Comparison of ENCODE assay signal across 8 mouse cellular contexts in the genomic region with DNA sequence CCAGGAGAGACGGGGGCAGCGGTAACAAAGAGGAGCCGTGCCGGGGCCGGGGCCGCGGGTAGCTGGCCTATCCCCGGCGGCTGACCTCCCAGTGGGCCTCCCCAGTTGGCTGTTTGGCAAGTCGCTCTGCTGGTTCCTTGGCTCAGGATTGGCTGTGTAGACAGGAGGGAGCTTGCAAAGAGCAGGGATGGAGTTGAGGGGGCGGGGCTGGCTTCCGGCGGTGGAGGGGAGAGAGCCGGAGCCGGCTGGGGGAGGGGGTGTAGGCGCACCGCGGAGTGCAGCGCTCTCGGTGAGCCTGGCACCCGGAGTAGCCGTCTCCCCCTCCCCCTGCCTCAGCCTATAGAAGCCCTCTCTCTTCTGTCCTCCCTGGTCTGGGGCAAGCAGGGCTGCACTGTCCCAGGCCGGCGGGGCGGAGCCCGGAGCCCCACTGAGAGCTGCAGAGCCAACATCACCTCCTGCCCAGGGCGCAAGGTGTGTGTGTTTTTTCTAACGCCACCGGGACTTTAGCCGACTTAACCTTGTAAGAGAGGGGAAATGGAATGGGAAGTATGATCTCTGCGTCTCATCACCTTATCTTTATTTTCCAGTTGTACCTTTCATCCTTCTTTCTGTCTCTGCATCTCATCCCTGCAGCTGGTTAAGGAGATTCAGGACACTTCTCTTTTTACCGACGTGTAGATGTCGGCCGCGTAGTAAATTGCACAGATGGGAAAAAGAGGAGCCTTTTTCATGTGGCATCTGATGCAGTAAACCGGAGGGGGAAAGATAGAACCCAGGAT. TPM values are rescaled to one million over a fixed set of nuclear protein-coding genes. Genes with fewer than 3 reads are reported as not detected.
DNase-seq lines count a peak whose midpoint lies in the region; ATAC-seq lines count a peak whose summit lies in the region.

No protein-coding gene starts in this region.

- WGBS in hindbrain, embryonic 16.5 days: under 1% methylated on average over 32 of the region's 37 CpGs
- WGBS in macrophage (ENCODE audit: missing documents): 6% methylated on average over 32 of the region's 37 CpGs

- H3K4me3 ChIP-seq in hindbrain, embryonic 16.5 days (ENCODE audit: low read length): peak overlapping the region; percentile 76
- H3K4me3 ChIP-seq in macrophage (ENCODE audit: inconsistent target): peak overlapping the region; percentile 24

- H3K27ac ChIP-seq in hindbrain, embryonic 16.5 days (ENCODE audit: low read depth, low read length): peak overlapping the region; percentile 88
- H3K27ac ChIP-seq in macrophage: no peak overlapping the region

- H3K9me3 ChIP-seq in hindbrain, embryonic 16.5 days (ENCODE audit: control insufficient read depth, low read length): no peaks in the 10 kb centered on the region

- peaks cover 27% of the 10 kb centered on the region for H3K4me1 ChIP-seq in hindbrain, embryonic 16.5 days (ENCODE audit: control insufficient read depth, insufficient read depth, low read depth, low read length)

- ATAC-seq in hindbrain, embryonic 16.5 days: peak; percentile 99

- H3K27me3 ChIP-seq in hindbrain, embryonic 16.5 days (replicated peaks; ENCODE audit: control insufficient read depth, insufficient read depth, low read length): no peaks in the 10 kb centered on the region

- peak overlapping the region; percentile 78 for H3K9ac ChIP-seq in hindbrain, embryonic 16.5 days (ENCODE audit: low read depth, low read length)

- peak overlapping the region; percentile 64 for H3K4me2 ChIP-seq in hindbrain, embryonic 16.5 days (ENCODE audit: low read length)

- no peaks in the 10 kb centered on the region for H3K36me3 ChIP-seq in hindbrain, embryonic 16.5 days (ENCODE audit: control insufficient read depth, insufficient read depth, low read length)
- no peaks in the 10 kb centered on the region for H3K36me3 ChIP-seq in macrophage (ENCODE audit: inconsistent target)

- DNase-seq in R1 (ENCODE audit: low read depth, low spot score): peak; percentile 98
- DNase-seq in cerebellum, postnatal 25 days: peak; percentile 94 to 96
- peak; percentile 91 to 92 for DNase-seq in frontal cortex, postnatal 36 days (ENCODE audit: low spot score in 2 of 2)
- DNase-seq in left cerebral cortex, adult 18-20 months (ENCODE audit: low spot score in 2 of 2): peak; percentile 94 to 96
- DNase-seq in right cerebral cortex, adult 18-20 months: peak; percentile 97
- DNase-seq in urinary bladder, postnatal 10 days (ENCODE audit: low spot score): peak; percentile 73

- H3K79me2 ChIP-seq in macrophage (ENCODE audit: inconsistent target): peaks cover 100% of the 10 kb centered on the region

RNA-seq across cellular contexts. Expression of a gene that starts 21.1 kb away (rescaled TPM):
- polyA plus RNA-seq in hindbrain, embryonic 16.5 days (2015; fragmentation: Nextera tagmentation; extraction: Ambion mirVana): 21.8 and 33.4 TPM in 2 replicates
- total RNA-seq in left cerebral cortex, adult 18-20 months (2021): 10 to 100 TPM; 29.5 to 30.0 TPM
- 10 to 100 TPM in 16 of 26 experiments, 1 to 10 TPM in 10; 2.9 to 20.4 (median 10.9) TPM for total RNA-seq in macrophage (2018; cell fraction: chromatin; rRNA removed)
- 10 to 100 TPM; 10.7 to 25.7 (median 19.3) TPM for total RNA-seq in macrophage (2018; cell fraction: cytosol; rRNA removed)
- 10 to 100 TPM in 23 of 26 experiments, 1 to 10 TPM in 3; 5.1 to 25.2 (median 16.0) TPM for total RNA-seq in macrophage (2018; cell fraction: nucleus; rRNA removed)
- 10.7 to 14.6 TPM (median 14.0 TPM) in 3 replicates for polyA plus RNA-seq in macrophage (2018)

RNA-seq across cellular contexts. Expression of a gene that starts 35.4 kb away (rescaled TPM):
- polyA plus RNA-seq in hindbrain, embryonic 16.5 days (2015; fragmentation: Nextera tagmentation; extraction: Ambion mirVana): 34.6 and 35.2 TPM in 2 replicates
- total RNA-seq in left cerebral cortex, adult 18-20 months (2021): 10 to 100 TPM; 18.4 to 19.0 TPM
- total RNA-seq in macrophage (2018; cell fraction: chromatin; rRNA removed): 10 to 100 TPM in 24 of 26 experiments, 1 to 10 TPM in 2; 4.4 to 34.9 (median 21.1) TPM
- total RNA-seq in macrophage (2018; cell fraction: cytosol; rRNA removed): 10 to 100 TPM in 20 of 26 experiments, 1 to 10 TPM in 6; 7.9 to 14.1 (median 11.6) TPM
- total RNA-seq in macrophage (2018; cell fraction: nucleus; rRNA removed): 10 to 100 TPM in 21 of 26 experiments, 1 to 10 TPM in 5; 6.8 to 24.9 (median 15.9) TPM
- polyA plus RNA-seq in macrophage (2018): 8.4 to 13.2 TPM (median 12.4 TPM) in 3 replicates

RNA-seq across cellular contexts. Expression of a gene that starts 49.8 kb away (rescaled TPM):
- 80.1 and 97.4 TPM in 2 replicates for polyA plus RNA-seq in hindbrain, embryonic 16.5 days (2015; fragmentation: Nextera tagmentation; extraction: Ambion mirVana)
- 1 to 10 TPM; 9.7 TPM for total RNA-seq in left cerebral cortex, adult 18-20 months (2021)
- total RNA-seq in macrophage (2018; cell fraction: chromatin; rRNA removed): 1 to 10 TPM in 2 of 26 experiments, under 1 TPM in 10, not detected in 14; 0.12 to 4.0 (median 0.38) TPM
- under 1 TPM; 0.08 to 0.44 (median 0.20) TPM for total RNA-seq in macrophage (2018; cell fraction: cytosol; rRNA removed)
- total RNA-seq in macrophage (2018; cell fraction: nucleus; rRNA removed): 1 to 10 TPM in 1 of 26 experiments, under 1 TPM in 17, not detected in 8; 0.22 to 1.2 (median 0.33) TPM
- 0.32 to 0.47 TPM (median 0.40 TPM) in 3 replicates for polyA plus RNA-seq in macrophage (2018)

Comparison
In these comparisons a context has a peak if more than half of its experiments do, and no peak if none do; other contexts are left out.
1. RNA of a gene that starts 49.8 kb away (polyA plus RNA-seq): 80.1 to 97.4 TPM in hindbrain, embryonic 16.5 days; 0.32 to 0.47 TPM in macrophage; every median in the first group is over 10 times any median in the second.
2. Peak in every context shown above with its lines, with median percentiles within 50 percentile points of each other: DNase-seq.